Mouse (Mus musculus) hindbrain, embryonic 11.5 days (tissue): ENCODE measurements around the gene Plac1. TPM values are rescaled to one million over a fixed set of nuclear protein-coding genes. Genes with fewer than 3 reads are reported as not detected.

Experiments used
- ATAC-seq: fragments of 200-750 bp; cut with Nextera tagmentation; 2 replicates; pipeline ENCODE4 v1.8.0; 2017; ENCODE audit warnings: mild to moderate bottlenecking, moderate TSS enrichment, moderate library complexity; ENCODE audit not compliant: low FRiP score
- DNase-seq: peaks from one replicate; pipeline ENCODE4 v3.0.0-alpha.2; 2015; ENCODE audit warnings: low spot score
- H3K27ac ChIP-seq: fragments of 300-500 bp; sonication (generic); 2 replicates; pipeline ENCODE4 v1.5.1; 2014; ENCODE audit warnings: mild to moderate bottlenecking, low read depth, low read length
- H3K27me3 ChIP-seq: fragments of 300-500 bp; sonication (generic); 2 replicates; pipeline ENCODE4 v1.6.1; 2014; ENCODE audit warnings: mild to moderate bottlenecking, low read length, moderate library complexity, mixed read lengths; ENCODE audit not compliant: control insufficient read depth, insufficient read depth
- H3K36me3 ChIP-seq: fragments of 300-500 bp; sonication (generic); 2 replicates; pipeline ENCODE4 v1.6.1; 2014; ENCODE audit warnings: mild to moderate bottlenecking, low read length, moderate library complexity, mixed read lengths; ENCODE audit not compliant: control insufficient read depth, insufficient read depth
- H3K4me1 ChIP-seq: fragments of 300-500 bp; sonication (generic); replicated peaks from 2 replicates; pipeline ENCODE4 v1.6.1; 2014; ENCODE audit warnings: low read length, mixed read lengths; ENCODE audit not compliant: control insufficient read depth, insufficient read depth
- H3K4me2 ChIP-seq: fragments of 300-500 bp; sonication (generic); replicated peaks from 2 replicates; pipeline ENCODE4 v1.6.1; 2014; ENCODE audit warnings: mild to moderate bottlenecking, low read depth, low read length
- H3K4me3 ChIP-seq: fragments of 300-500 bp; sonication (generic); 2 replicates; pipeline ENCODE4 v1.5.1; 2014; ENCODE audit warnings: low read depth, low read length
- H3K9ac ChIP-seq: fragments of 300-500 bp; sonication (generic); 2 replicates; pipeline ENCODE4 v1.6.1; 2014; ENCODE audit warnings: low read depth, low read length
- H3K9me3 ChIP-seq: fragments of 300-500 bp; sonication (generic); 2 replicates; pipeline ENCODE4 v1.6.1; 2016; ENCODE audit warnings: low read length; ENCODE audit not compliant: control insufficient read depth
- WGBS: fragments of 180-500 bp; shearing (Covaris S2); extraction: QIAGEN DNeasy Blood & Tissue Kit; methylation state at CpG from one replicate; pipeline ENCODE4 v1.1.7; 2014; 5-methylcytosine and 5-hydroxymethylcytosine counted together
- polyA plus RNA-seq: library from polyadenylated mRNA; unstranded; fragments of >200 nt; fragmentation: Nextera tagmentation; extraction: Ambion mirVana; gene quantifications from 2 replicates; pipeline ENCODE4 v1.2.1, GENCODE M21; 2014

The Plac1 gene
- polyA plus RNA-seq, 1 experiment from 2014 or later: 1.4 TPM

GRCm38 (mm10) chrX:53107127-53107526 lies 132.8 kb downstream of the Plac1 start:
- Histone ChIP-seq H3K9ac (no peak overlapping the region), H3K4me3 (no peak overlapping the region), H3K27ac (no peak overlapping the region), H3K27me3 (no peaks in the 10 kb centered on the region), H3K4me1 (no peaks in the 10 kb centered on the region), H3K9me3 (no peaks in the 10 kb centered on the region), H3K4me2 (no peak overlapping the region), H3K36me3 (no peaks in the 10 kb centered on the region)
- WGBS: 90% methylated on average over 2 of the region's 2 CpGs
- ATAC-seq (no peak), DNase-seq (no peak)

- ATAC-seq (no peak), DNase-seq (no peak)
- H3K9me3 ChIP-seq: no peaks in the 10 kb centered on the region
Observed at GRCm38 (mm10) chrX:53101165-53101564, 138.7 kb downstream of the Plac1 start.

GRCm38 (mm10) chrX:53099951-53100350 lies 140.0 kb downstream of the Plac1 start:
- ATAC-seq (no peak), DNase-seq (no peak)
- Histone ChIP-seq H3K9ac (no peak overlapping the region), H3K4me3 (no peak overlapping the region), H3K9me3 (no peaks in the 10 kb centered on the region), H3K27me3 (no peaks in the 10 kb centered on the region), H3K4me2 (no peak overlapping the region), H3K27ac (no peak overlapping the region), H3K4me1 (no peaks in the 10 kb centered on the region), H3K36me3 (no peaks in the 10 kb centered on the region)
- WGBS: 71% methylated on average over 7 of the region's 7 CpGs

More at GRCm38 (mm10) chrX:53101165-53101564, 138.7 kb downstream of the Plac1 start:
- Histone ChIP-seq H3K4me3 (no peak overlapping the region), H3K27me3 (no peaks in the 10 kb centered on the region), H3K9ac (no peak overlapping the region), H3K4me1 (no peaks in the 10 kb centered on the region), H3K36me3 (no peaks in the 10 kb centered on the region), H3K4me2 (no peak overlapping the region), H3K27ac (no peak overlapping the region)
- WGBS: 77% methylated on average over 2 of the region's 2 CpGs

GRCm38 (mm10) chrX:53099266-53099665 lies 140.6 kb downstream of the Plac1 start:
- Histone ChIP-seq H3K4me2 (no peak overlapping the region), H3K27me3 (no peaks in the 10 kb centered on the region), H3K27ac (no peak overlapping the region), H3K9me3 (no peaks in the 10 kb centered on the region), H3K4me3 (no peak overlapping the region), H3K9ac (no peak overlapping the region), H3K4me1 (no peaks in the 10 kb centered on the region), H3K36me3 (no peaks in the 10 kb centered on the region)
- DNase-seq (no peak), ATAC-seq (no peak)
- WGBS: 81% methylated on average over 3 of the region's 3 CpGs

- H3K36me3 ChIP-seq: no peaks in the 10 kb centered on the region
- 54% methylated on average over 4 of the region's 4 CpGs for WGBS
- no peak for ATAC-seq
- H3K4me1 ChIP-seq: no peaks in the 10 kb centered on the region
- H3K4me3 ChIP-seq: no peak overlapping the region
- no peaks in the 10 kb centered on the region for H3K27me3 ChIP-seq
- H3K9me3 ChIP-seq: no peaks in the 10 kb centered on the region
- no peak overlapping the region for H3K4me2 ChIP-seq
- DNase-seq: no peak
- H3K9ac ChIP-seq: no peak overlapping the region
- no peak overlapping the region for H3K27ac ChIP-seq
Observed at GRCm38 (mm10) chrX:53098293-53098692, 141.6 kb downstream of the Plac1 start.

- 66% methylated on average over 4 of the region's 4 CpGs for WGBS
- Histone ChIP-seq H3K27me3 (no peaks in the 10 kb centered on the region), H3K4me2 (no peak overlapping the region), H3K36me3 (no peaks in the 10 kb centered on the region), H3K9ac (no peak overlapping the region), H3K4me3 (no peak overlapping the region), H3K4me1 (no peaks in the 10 kb centered on the region), H3K9me3 (no peaks in the 10 kb centered on the region), H3K27ac (no peak overlapping the region)
- ATAC-seq (no peak), DNase-seq (no peak)
Observed at GRCm38 (mm10) chrX:53097786-53098185, 142.1 kb downstream of the Plac1 start.

GRCm38 (mm10) chrX:53093381-53093780 lies 146.5 kb downstream of the Plac1 start:
- Histone ChIP-seq H3K36me3 (no peaks in the 10 kb centered on the region), H3K27me3 (no peaks in the 10 kb centered on the region), H3K4me1 (no peaks in the 10 kb centered on the region), H3K4me3 (no peak overlapping the region), H3K27ac (no peak overlapping the region), H3K4me2 (no peak overlapping the region), H3K9me3 (no peaks in the 10 kb centered on the region), H3K9ac (no peak overlapping the region)
- WGBS: 63% methylated on average over 2 of the region's 2 CpGs
- DNase-seq: no peak
- no peak for ATAC-seq

- WGBS: 57% methylated on average over 5 of the region's 5 CpGs
- Histone ChIP-seq H3K9ac (no peak overlapping the region), H3K9me3 (no peaks in the 10 kb centered on the region), H3K36me3 (no peaks in the 10 kb centered on the region), H3K27me3 (no peaks in the 10 kb centered on the region), H3K4me2 (no peak overlapping the region), H3K27ac (no peak overlapping the region), H3K4me1 (no peaks in the 10 kb centered on the region), H3K4me3 (no peak overlapping the region)
- no peak for DNase-seq
- no peak for ATAC-seq
Observed at GRCm38 (mm10) chrX:53088663-53089292, 151.1 kb downstream of the Plac1 start.

GRCm38 (mm10) chrX:53087202-53087601 lies 152.7 kb downstream of the Plac1 start:
- Histone ChIP-seq H3K27me3 (no peaks in the 10 kb centered on the region), H3K4me2 (no peak overlapping the region), H3K9me3 (no peaks in the 10 kb centered on the region), H3K9ac (no peak overlapping the region), H3K4me1 (no peaks in the 10 kb centered on the region), H3K27ac (no peak overlapping the region), H3K4me3 (no peak overlapping the region), H3K36me3 (no peaks in the 10 kb centered on the region)
- no peak for ATAC-seq
- 93% methylated on average over 1 of the region's 1 CpGs for WGBS
- DNase-seq: no peak
